Comparison of ENCODE assay signal across 8 mouse cellular contexts in genomic region chr8:106059613-106060371, GRCm38 (mm10). TPM values are rescaled to one million over a fixed set of nuclear protein-coding genes. Genes with fewer than 3 reads are reported as not detected.
DNase-seq lines count a peak whose midpoint lies in the region; ATAC-seq and TF ChIP-seq lines count a peak whose summit lies in the region.
"Had no signal": no experiment of that assay in that cellular context is flagged by ENCODE, and none has a peak within 500 bp of the region (broad histone marks: within the 10 kb centered on the region; RNA-seq: fewer than 3 reads in every experiment).

No protein-coding gene starts in this region.

- peak; percentile 34 to 82 for DNase-seq in urinary bladder, adult 18-20 months (ENCODE audit: low spot score in 2 of 2)
- no peak for DNase-seq in urinary bladder, postnatal 10 days (ENCODE audit: low spot score)
- peak; percentile 67 for DNase-seq in brain, adult 2 months (ENCODE audit: low read depth, low spot score)
- no peak for DNase-seq in forebrain, postnatal 0 days
- peak; percentile 90 for DNase-seq in intestine, embryonic 14.5 days (ENCODE audit: low spot score)
- DNase-seq in lung, postnatal 25 days (ENCODE audit: low spot score), result peak; percentile 42
- DNase-seq in spleen, adult 12 weeks (ENCODE audit: low spot score), result peak; percentile 54

- peak overlapping the region; percentile 93 for H3K4me3 ChIP-seq in forebrain, postnatal 0 days (ENCODE audit: low read depth, low read length)
- peak overlapping the region; percentile 83 for H3K4me3 ChIP-seq in intestine, embryonic 14.5 days (ENCODE audit: low read depth, low read length)

- peaks cover 18% of the 10 kb centered on the region; the same call in 1 of the 2 replicates for H3K4me1 ChIP-seq in forebrain, postnatal 0 days (ENCODE audit: insufficient read depth)
- peaks cover 22% of the 10 kb centered on the region for H3K4me1 ChIP-seq in intestine, embryonic 14.5 days (replicated peaks; ENCODE audit: control insufficient read depth, insufficient read depth, low read length)

- H3K27ac ChIP-seq in forebrain, postnatal 0 days (ENCODE audit: low read depth, low read length), result peak overlapping the region; percentile 85
- H3K27ac ChIP-seq in intestine, embryonic 14.5 days (ENCODE audit: low read depth), result peak overlapping the region; percentile 94

- H3K36me3 ChIP-seq in forebrain, postnatal 0 days (ENCODE audit: insufficient read depth), result no peaks in the 10 kb centered on the region
- no peaks in the 10 kb centered on the region for H3K36me3 ChIP-seq in intestine, embryonic 14.5 days (ENCODE audit: control insufficient read depth, insufficient read depth, low read length)

- H3K9me3 ChIP-seq in forebrain, postnatal 0 days (ENCODE audit: low read length), result no peaks in the 10 kb centered on the region
- no peaks in the 10 kb centered on the region for H3K9me3 ChIP-seq in intestine, embryonic 14.5 days (ENCODE audit: control insufficient read depth, low read length)

- peak overlapping the region; percentile 53 for H3K4me2 ChIP-seq in forebrain, postnatal 0 days (ENCODE audit: low read depth)
- H3K4me2 ChIP-seq in intestine, embryonic 14.5 days (ENCODE audit: low read length), result peak overlapping the region; percentile 76

- no peak for TF ChIP-seq CTCF in forebrain, postnatal 0 days (IDR thresholded peaks at IDR 0.05; ENCODE audit: low read depth)

- ATAC-seq in forebrain, postnatal 0 days, result peak; percentile 71
- ATAC-seq in intestine, embryonic 14.5 days (replicated peaks; ENCODE audit: low FRiP score, low TSS enrichment, low read depth), result peak; percentile 83

- 2% methylated on average over 83 of the region's 83 CpGs for WGBS in forebrain, postnatal 0 days
- WGBS in intestine, embryonic 14.5 days, result under 1% methylated on average over 83 of the region's 83 CpGs

- peak overlapping the region; percentile 74 for H3K9ac ChIP-seq in forebrain, postnatal 0 days
- peak overlapping the region; percentile 81 for H3K9ac ChIP-seq in intestine, embryonic 14.5 days (ENCODE audit: low read length)

- no peaks in the 10 kb centered on the region for H3K27me3 ChIP-seq in forebrain, postnatal 0 days (ENCODE audit: insufficient read depth, low read length)
- no peaks in the 10 kb centered on the region for H3K27me3 ChIP-seq in intestine, embryonic 14.5 days (replicated peaks; ENCODE audit: control insufficient read depth, insufficient read depth, low read length)

RNA-seq across cellular contexts. Expression of gene Nfatc3, which starts 1.2 kb away (rescaled TPM):
- total RNA-seq in forebrain, postnatal 0 days (2014; rRNA removed), result 11.4 and 16.0 TPM in 2 replicates
- polyA plus RNA-seq in forebrain, postnatal 0 days (2015; fragmentation: Nextera tagmentation; extraction: Ambion mirVana), result 0.93 and 1.9 TPM in 2 replicates
- polyA plus RNA-seq in intestine, embryonic 14.5 days (2014; fragmentation: Nextera tagmentation; extraction: Ambion mirVana), result 6.9 and 7.6 TPM in 2 replicates

RNA-seq across cellular contexts. Expression of gene Ddx28, which starts 48.1 kb away (rescaled TPM):
- total RNA-seq in forebrain, postnatal 0 days (2014; rRNA removed), result 31.5 and 33.8 TPM in 2 replicates
- 23.7 and 25.3 TPM in 2 replicates for polyA plus RNA-seq in forebrain, postnatal 0 days (2015; fragmentation: Nextera tagmentation; extraction: Ambion mirVana)
- 16.9 and 17.9 TPM in 2 replicates for polyA plus RNA-seq in intestine, embryonic 14.5 days (2014; fragmentation: Nextera tagmentation; extraction: Ambion mirVana)

RNA-seq across cellular contexts. Expression of gene Dpep2nb, which starts 54.0 kb away (rescaled TPM):
- total RNA-seq in forebrain, postnatal 0 days (2014; rRNA removed), result not detected in 2 replicates
- not detected in 2 replicates for polyA plus RNA-seq in forebrain, postnatal 0 days (2015; fragmentation: Nextera tagmentation; extraction: Ambion mirVana)
- polyA plus RNA-seq in intestine, embryonic 14.5 days (2014; fragmentation: Nextera tagmentation; extraction: Ambion mirVana), result not detected in 2 replicates
- total RNA-seq: heart, postnatal 14 days had no signal

Comparison
In these comparisons a context has a peak if more than half of its experiments do, and no peak if none do; other contexts are left out.
1. DNase-seq: peak in urinary bladder, adult 18-20 months (2 of 2), brain, adult 2 months (single experiment), intestine, embryonic 14.5 days (single experiment), lung, postnatal 25 days (single experiment) and spleen, adult 12 weeks (single experiment); none in urinary bladder, postnatal 10 days (single experiment) and forebrain, postnatal 0 days (single experiment).